Mouse (Mus musculus): Measurements from ENCODE around the gene Fgfr4.
"Not testable (repeated sequence)": the region's sequence is repeated elsewhere in the genome, so short reads cannot be mapped to it uniquely, and the experiment has no call there.

The Fgfr4 gene

DNA sequence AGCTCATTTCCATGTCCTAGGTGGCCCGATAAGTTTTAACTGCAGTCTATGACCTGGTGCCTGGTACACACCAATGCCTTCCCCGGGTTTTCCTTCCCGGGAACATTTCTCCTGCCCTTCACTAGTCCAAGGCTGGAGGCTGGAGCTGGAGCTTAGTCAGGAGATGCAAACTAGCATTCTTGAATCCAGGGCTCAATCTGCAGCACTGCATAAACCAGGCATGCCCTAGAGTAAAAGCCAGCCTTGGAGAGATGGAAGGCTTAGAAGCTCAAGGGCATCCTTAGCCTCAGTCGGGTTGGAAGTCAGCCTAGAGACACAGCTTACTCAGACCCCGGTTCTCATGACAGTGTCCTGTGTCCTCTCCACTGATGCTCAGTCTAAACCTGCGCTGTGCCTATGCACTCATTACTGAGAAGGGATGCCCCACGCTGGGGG, 19.9 kb downstream of the Fgfr4 start:
- DNase-seq, result no peak

DNA sequence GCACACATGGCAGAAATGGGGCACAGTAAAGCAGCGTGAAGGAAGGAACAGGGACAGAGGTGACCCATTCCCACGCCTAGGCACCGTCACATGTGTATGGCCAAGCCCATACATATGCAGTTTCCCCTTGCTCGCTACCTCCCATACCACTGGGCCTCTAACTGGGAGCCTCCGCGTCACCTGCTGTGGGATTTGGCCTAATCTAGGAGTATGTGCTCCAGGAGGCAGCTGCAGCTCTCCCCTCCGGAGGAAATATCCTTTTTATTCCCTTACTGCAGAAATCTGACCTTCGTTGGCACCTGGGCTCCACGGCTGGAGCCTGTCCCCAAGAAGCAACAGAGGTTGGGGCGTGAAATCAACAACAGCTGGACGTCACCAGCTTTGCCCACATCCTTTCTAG, 21.9 kb downstream of the Fgfr4 start:
- DNase-seq, result no peak

DNA sequence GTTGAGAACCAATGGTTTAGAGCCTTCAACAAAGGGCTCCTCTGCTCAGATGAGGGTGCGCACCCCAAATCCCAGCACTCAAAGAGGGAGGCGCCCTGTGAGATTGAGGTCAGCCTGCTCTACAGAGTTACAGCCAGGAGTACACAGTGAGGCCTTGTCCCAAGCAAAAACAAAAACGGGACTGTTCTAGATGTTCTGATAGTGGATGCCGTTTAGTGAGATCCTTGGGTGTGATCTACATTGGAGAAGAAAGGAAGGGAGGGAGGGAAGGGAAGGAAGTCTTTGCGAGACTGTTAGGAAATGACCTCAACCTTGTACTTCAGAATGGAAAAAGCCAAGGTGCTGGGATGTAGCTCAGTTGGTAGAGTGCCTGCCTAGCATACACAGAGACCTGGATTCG, 23.8 kb downstream of the Fgfr4 start:
- DNase-seq, result peak; percentile 49

DNA sequence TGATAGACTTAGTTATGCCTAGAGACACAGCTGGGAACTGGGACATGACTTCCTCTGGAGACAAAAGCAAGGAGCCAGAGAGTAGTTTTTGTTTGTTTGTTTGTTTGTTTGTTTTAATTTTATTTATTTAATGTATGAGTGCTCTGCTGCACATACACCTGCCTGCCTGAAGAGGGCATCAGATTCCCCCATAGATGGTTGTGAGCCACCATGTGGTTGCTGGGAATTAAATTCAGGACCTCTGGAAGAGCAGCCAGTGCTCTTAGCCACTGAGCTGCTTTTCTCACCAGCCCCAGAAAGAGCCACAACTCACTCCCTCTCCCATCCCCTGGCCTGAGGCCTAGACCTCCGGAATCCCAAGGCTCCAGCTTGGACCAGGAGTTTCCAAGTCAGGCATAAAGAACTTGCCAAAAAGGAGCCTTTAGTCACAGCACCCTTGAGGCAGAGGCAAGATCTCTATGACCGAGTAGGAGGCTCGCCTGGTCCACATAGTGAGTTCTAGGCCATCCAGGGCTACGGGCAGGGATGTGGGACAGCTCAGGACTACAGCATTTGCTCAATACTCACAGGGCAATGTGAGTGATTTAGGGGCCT, 25.6 kb downstream of the Fgfr4 start:
- no peak for DNase-seq

DNA sequence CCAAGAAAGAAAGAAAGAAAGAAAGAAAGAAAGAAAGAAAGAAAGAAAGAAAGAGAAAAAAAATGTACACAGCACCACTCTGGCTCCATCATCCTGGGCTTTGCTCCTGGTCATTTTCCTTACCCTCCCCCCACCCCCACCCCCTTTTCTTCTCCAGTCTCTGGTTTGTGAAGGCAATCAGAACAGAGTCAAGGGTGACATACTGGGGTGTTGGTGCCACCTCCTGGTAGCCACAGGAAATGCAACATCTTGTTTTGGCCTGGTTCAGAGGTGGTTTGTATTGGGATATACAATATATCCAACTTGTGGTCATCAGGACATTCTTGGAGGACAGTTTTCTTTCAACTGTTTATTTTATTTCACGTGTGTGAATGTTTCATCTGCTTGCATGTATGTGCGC, 26.1 kb downstream of the Fgfr4 start:
- peak; percentile 85 for DNase-seq

DNA sequence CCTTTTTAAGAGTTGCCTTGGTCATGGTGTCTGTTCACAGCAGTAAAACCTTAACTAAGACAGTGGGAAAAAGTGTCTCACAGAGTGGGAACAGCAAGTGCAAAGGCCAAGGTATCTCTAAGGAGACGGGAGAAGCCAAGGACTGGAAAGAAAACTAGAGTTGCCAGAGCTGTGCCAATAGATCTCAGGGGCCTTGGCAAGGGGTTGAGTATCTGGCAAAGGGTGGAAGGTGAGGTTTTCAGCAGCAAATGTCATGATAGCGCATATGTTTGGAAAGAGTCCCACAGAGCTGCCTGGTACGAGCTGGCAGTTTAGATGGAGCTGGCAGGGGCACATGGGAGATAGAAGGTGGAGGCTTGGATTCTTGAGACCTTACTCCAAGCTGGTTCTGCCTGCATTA, 27.2 kb downstream of the Fgfr4 start:
- no peak for DNase-seq

DNA sequence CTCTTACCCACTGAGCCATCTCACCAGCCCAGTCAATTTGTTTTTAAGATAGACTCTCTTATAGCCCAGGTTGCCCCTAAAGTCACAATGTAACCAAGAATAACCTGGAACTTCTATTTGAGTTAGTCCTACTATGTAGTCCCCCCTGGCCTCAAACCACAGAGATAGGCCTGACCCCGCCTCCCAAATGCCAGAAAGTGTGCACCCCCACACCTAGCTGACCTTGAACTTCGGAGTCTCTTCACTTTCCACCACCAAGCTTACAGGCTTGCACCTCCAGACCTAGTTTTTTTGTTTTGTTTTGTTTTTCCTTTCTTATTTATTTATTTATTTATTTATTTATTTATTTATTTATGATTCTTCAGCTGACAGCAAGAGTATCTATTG, 29.3 kb downstream of the Fgfr4 start:
- no peak for DNase-seq

DNA sequence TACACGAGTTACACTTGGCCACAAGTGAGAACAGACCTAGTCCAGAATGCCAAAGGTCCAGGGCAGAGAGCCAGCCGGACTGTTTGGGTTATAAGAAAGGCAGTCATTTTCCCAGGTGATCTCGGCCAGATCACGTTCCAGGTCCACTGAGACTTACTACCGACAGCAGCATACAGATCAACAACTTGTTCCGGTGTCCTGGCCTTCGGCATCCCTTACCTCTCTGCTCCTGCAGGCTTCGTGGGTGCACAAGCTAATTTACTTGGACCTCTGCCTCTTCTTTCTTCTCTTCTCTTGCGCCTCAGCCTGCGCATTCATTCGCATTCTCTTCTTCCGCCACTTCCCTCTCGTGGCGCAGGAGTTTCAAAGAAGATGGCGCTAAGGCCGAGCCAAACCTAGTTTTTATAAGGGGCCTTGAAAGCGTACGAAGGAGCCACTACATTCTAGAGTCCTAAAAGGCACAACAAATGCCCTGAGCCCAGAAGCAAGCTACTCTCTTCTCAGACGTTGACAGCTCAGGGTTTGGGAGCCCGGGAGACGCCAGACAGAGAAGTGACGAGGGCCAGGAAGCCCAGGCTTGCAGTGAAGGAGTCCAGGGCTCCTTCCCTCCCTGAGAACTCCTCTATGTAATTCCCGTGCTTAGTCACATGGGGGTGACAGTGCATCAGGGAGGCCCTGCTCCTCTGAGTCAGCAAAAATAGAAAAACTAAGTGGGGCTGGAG, 29.9 kb downstream of the Fgfr4 start:
- peak; percentile 87 for DNase-seq

DNA sequence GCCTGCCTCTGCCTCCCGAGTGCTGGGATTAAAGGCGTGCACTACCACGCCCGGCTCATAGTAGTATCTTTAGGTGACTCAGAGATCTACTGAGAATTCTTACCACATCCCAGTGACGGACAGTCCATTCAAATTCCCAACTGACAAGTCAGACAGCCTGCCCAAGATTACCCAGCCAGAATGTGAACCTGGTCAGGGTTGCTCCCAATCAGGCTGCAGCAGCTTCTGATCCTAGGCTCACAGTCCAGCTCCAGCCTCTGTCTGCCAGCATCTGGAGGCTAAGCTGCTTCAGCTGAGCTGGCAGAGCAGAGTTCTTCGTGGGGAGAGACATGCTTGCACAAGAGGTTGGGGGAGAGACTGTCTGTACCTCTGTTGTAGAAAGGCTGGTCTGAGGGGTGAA, 30.9 kb downstream of the Fgfr4 start:
- DNase-seq, result no peak

DNA sequence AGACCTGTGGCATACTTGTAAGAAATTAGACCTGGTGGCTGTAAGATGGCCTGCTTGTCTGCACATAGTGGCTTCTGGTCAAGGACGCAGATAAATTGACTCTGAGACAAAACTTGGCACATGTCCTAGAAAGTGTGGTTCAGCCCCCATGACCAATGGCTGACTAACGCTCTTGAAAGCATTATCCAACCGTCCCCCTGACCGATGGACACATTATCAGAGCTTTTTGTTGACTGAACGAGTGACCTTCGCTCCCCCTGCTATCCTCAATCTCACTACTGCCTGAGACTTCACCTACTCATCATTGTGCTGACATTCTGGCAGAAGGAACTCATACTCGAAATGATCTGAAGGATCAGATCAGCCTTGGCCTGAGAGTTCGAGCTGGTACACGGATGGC, 34.6 kb downstream of the Fgfr4 start:
- not testable (repeated sequence) for DNase-seq

DNA sequence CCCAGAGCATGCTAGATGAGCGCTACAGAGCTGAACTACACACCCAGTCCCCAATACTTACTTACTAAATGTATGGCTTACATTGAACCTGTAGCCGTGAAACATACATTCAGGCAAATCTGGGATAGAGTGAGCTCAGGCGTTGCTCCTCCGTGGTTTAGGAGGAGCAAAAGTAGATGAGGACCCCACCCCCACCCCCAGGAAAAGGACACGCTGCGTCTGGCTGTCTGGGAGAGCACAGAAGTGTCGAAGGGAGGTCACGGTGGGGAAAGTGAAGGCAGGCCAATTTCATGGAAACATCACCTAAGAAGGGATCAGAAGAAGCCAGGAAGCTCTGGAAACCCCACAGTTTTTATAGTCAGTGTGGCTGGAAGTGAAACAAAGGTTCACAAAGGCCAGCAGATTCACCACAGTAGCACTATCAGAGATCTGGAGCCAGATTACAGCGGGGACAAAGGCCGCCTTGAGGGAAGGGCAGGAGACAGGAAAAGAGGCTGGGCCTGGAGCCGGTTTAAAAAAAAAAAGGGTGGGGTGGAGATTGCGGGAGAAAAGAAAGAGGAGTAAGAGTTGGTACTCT, 37.2 kb downstream of the Fgfr4 start:
- DNase-seq, result peak; percentile 76

DNA sequence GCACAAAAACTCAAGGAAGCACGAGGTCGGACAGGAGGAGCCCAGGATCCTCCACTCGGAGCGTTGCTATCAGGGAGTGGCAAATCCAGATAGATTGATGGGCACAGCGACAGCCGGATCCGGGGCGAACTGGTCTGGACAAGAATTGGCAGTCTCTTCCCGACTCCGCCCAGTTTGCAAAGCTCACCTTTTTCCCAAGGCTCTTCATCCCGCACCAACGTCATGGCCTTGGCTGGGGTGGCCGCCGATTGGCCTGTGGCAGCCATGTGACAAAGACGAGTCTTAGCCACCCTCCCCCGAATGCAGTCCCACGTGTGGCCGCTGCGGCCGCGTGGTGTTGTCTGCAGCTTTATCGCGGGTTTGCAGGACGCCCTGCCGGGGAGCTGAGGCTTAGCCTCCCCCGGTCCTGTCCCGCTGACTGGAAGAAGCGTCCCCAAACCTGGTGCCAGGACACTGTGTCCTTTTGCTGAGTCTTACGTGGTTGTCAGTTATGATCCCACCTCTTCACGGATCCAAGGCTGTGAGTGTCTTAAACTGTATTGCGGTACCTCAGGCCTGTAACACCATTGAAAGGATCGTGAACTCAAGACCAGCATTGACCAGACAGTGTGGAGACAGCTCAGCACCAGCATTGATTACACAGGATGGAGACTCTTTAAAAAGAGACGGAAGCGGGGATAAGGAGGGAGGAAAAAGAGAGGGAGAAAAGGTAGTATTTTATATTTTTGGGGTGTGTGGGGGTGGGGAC, 37.9 kb downstream of the Fgfr4 start:
- peak; percentile 98 for DNase-seq

DNA sequence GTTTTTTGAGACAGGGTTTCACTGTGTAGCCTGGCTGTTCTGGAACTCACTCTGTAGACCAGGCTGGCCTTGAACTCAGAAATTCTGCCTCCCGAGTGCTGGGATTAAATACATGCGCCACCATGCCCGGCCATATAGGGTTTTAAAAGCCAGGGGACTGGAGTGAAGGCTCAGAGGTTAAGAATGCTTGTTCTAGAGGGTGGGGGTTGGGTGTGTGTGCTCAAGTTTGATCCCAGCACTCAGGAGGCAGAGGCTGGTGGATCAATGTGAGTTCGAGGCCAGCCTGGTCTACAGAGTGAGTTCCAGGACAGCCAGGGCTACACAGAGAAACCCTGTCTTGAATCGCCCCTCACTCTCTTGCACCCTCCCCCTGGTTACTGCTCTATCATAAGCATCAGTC, 39.1 kb downstream of the Fgfr4 start:
- DNase-seq, result no peak

DNA sequence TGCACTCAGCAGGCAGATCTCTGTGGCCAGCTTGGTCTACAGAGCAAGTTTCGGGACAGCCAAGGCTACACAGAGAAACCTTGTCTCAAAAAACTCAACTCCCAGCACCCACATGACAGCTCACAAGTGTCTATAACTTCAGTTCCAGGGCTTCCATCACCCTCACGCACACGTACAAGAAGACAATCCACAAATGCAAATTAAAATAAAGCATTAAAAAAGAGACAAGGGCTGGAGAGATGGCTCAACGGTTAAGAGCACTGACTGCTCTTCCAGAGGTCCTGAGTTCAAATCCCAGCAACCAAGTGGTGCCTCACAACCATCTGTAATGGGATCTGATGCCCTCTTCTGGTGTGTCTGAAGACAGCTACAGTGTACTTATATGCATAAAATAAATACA, 50.3 kb downstream of the Fgfr4 start:
- not testable (repeated sequence) for DNase-seq

DNA sequence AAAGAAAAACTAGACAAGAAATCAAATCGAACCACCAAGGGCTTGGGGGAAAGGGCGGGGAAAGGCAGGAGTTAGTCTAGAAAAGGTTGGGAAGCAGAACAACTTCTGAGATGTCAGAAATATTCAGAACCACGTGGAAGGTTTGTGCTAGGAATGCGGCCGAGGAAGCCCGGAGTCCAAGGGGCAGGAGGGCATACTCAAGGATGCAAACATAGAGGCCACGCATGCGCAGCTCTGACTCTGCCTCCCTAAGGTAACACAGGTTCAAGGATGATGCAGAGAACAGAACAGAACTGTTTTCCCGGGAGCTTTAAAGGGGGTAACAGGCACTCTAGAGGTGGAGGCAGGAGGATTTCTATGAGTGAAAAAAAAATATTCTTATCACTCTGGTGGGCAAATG, 51.3 kb downstream of the Fgfr4 start:
- DNase-seq, result peak; percentile 34

DNA sequence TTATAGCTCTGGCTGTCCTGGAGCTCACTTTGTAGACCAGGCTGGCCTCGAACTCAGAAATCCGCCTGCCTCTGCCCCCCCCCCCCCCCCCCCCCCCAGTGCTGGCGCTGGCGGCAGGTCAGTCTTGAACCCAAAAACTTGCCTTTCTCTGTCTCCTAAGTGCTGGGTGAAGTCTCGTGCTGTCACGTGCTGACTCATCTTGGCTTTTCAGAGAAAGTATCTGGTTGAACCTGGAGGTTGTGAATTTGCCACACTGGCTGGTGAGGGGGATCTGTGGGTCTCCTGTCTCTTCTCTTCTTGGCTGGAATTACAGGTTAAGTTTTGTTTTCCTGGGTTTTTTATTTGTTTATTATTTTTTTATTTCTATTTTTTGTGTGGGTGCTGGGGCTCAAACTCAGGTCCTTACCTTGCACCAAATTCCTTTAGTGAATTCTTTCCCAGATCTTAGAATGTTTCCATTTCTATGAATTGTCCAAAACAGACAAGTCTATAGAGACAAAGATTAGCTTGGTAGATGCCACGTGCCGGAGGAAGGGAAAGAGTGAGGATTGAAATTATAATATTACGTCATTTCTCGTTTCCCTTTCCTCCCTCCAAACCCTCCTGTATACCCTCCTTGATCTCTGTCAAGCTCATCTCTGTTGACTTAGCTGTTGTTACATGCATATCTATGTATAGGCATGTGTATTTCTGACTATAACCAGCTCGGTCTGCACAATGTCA, 52.4 kb downstream of the Fgfr4 start:
- no peak for DNase-seq

DNA sequence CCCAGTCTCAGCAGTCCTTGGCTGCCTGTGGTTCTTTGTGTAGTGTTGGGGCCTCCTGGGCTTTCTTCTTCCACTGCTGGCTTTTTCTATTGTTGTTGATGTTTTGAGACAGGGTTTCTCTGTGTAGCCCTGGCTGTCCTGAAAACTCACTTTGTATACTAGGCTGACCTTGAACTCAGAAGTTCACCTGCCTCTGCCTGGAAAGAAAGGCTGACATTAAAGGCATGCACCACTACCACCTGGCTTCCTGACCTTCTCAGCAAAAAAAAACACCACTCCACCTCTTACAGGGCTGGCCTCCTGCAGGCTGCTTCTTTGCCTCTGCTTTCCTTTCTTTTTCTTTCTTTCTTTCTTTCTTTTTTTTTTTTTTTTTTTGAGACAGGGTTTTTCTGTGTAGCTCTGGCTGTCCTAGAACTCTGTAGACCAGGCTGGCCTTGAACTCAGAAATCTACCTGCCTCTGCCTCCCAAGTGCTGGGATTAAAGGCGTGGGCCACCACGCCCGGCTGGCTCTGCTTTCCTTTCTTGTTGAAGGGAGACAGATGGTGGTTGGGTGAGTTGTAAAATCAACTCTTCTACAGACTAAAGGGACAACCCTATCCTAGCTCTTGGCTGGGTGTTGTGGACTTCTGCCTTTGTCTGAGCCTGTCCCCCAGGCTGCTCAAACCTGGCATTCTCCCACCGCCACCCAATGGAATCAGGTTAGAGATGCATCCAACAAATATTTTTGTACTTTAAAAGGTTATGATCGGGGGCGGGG, 53.2 kb downstream of the Fgfr4 start:
- no peak for DNase-seq

DNA sequence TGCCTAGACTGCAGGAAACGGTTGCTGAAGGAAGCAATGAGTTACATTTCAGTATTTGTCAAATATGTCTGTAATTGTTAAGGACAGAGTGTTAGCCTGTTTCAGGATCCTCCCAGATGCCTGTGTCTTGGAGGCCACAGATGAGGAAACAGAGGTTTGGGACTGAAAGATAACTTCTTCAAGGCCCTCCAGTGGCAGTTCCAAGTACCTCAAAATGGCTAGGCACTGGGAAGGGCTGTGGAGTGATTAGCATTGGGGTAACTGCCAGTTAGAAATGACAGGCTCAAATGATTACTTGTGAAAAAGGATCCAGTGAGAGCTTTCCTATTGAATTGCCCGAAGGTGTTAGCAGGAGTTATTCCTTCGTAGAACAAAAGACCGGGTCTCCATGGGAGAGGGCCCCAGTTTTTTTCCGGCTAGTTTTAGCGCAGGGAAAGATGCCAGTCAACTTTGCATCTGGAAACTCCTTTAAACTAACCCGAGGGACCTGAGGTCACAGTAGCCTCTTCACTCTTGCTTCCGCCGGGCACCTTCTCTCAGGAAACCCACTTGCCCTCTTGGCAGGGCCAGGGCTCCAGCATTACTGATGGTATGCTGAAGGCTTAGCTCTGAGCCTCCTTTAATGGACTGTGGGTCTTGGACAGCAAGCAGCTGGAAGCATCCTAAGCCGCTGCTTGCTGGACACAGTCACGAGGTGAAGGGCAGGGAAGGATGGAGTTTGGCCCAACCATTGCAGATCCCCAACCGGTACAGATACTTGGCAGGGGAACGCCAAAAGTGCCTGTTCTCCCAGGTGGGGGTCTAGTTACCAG, 56.6 kb downstream of the Fgfr4 start:
- DNase-seq, result peak; percentile 11

DNA sequence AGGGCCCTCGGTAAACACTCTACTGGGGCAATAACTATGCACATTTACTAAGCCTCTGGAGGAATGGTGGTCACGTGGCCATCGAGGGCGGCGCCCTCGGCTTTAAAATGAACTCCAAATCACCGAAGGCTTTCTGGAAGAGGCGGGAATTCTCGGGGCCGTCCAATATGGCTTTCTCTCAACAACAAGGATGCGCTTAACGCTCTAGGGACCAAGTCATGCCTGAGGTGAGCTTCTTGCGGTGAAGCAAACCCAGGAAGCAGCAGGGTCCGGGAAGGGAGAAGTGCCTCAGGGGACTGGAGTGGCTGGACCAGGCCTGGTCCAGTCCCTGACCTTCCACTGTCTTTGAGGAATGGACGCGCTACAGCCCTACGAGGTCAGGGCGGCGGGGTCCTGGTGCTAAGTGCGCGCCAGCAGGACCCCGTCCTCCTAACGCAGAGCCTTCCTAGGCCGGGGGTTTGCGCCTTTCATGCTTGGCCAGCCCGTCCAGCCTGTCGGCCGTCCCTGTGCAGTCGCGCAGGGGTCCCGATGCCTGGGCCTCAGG, 57.3 kb downstream of the Fgfr4 start, which contains the start of gene Nsd1:
Nsd1 (plus strand) TSS at position 134 of the 544 bp plus-strand sequence.
- DNase-seq, result peak; percentile 7

DNA sequence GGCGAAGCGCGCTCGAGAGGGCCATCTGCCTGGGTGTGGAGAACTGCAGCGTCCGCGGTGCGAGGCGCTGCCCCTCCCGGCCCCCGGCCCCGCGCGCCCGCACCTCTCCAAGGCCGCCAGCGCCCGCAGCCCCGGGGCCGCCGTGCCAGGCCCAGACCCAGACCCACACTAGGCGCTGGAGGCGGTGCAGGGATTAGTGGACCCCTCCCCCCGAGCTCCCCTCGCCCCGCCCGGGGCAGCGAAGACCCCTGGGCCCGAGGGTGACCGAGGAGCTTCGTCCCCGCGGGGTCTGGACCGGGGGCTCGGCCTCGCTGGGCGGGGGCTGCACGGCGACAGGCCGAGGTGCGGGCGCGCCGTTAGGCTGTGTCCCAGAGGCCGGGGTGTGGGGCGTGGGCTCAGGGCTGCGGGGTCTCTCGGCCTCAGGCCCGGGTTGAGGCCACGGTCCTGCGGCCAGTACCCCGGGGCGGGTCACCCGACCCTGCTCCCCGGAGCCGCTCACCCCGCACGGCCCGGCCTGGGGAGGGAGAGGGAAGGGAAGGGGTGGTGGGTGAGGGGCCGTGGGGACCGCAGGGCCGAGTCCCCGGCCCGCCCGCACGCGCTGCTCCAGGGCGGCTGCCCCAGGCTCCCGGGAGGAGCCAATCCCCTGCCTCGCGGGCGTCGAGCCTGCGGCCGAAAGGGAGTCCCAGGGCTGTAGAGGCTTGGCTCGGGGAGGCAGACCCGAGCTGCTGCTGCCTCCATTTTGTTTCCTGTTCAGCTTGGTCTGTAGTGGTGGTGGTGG, 57.9 kb downstream of the Fgfr4 start:
- DNase-seq, result peak; percentile 34

DNA sequence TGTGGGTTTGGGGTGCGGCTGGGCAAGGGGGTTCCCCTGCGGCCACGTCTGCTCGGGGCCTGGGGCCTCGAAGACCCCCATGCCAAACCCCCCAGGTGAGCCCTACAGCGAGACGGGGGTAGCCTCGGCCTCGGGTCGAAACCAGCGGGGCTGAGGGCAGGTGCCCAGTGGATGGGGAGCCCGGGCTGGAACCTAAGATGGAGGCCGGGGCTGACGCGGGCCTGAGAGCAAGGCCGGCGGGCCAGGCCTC, 58.5 kb downstream of the Fgfr4 start:
- no peak for DNase-seq
